Mouse (Mus musculus) embryonic fibroblast, embryonic 13.5 days (primary cell): ENCODE measurements around the gene Pik3r2. TPM values are rescaled to one million over a fixed set of nuclear protein-coding genes. Genes with fewer than 3 reads are reported as not detected.

ENCODE experiments used
- H3K27ac ChIP-seq: 2 replicates; pipeline ENCODE4 v1.5.1; 2012; ENCODE audit warnings: low read length, control low read depth, inconsistent platforms; ENCODE audit not compliant: insufficient read depth
- H3K4me1 ChIP-seq: 2 replicates; pipeline ENCODE4 v1.6.1; 2011; ENCODE audit warnings: low read length; ENCODE audit not compliant: control insufficient read depth, insufficient read depth
- H3K4me3 ChIP-seq: 2 replicates; pipeline ENCODE4 v1.5.1; 2011; ENCODE audit warnings: mild to moderate bottlenecking, control low read depth, low read length; ENCODE audit not compliant: insufficient read depth
- CTCF ChIP-seq: IDR thresholded peaks from 2 replicates; pipeline ENCODE4 v1.5.1; 2011; ENCODE audit warnings: mild to moderate bottlenecking, control low read depth, low read length, moderate library complexity, borderline replicate concordance; ENCODE audit not compliant: insufficient read depth
- POLR2A ChIP-seq: IDR thresholded peaks from 2 replicates; pipeline ENCODE4 v1.6.1; 2011; ENCODE audit warnings: low read depth, mild to moderate bottlenecking, control low read depth, low read length, moderate library complexity
- polyA plus RNA-seq: library from polyadenylated mRNA; stranded (reverse); fragments of >200 nt; gene quantifications from 2 replicates; pipeline ENCODE4 v1.2.4, GENCODE M21; 2011; ENCODE audit warnings: low read depth; ENCODE audit not compliant: missing spikeins, insufficient read length

Gene Pik3r2
- polyA plus RNA-seq, 1 experiment = 43.5 TPM

GRCm38 (mm10) chr8:70760775-70761406 is 15.6 kb downstream of the Pik3r2 start, which contains the start of gene Mpv17l2:
Gene Mpv17l2, minus strand, starts transcription at chr8:70760946.
- TF ChIP-seq CTCF = no peak
- TF ChIP-seq POLR2A = peak; percentile 81
- Histone ChIP-seq H3K4me1 (peaks cover 3% of the 10 kb centered on the region; the same call in 1 of the 2 replicates), H3K4me3 (peak within 1 kb of the TSS; percentile 79), H3K27ac (peak within 1 kb of the TSS; percentile 48; the same call in 1 of the 2 replicates)

GRCm38 (mm10) chr8:70760350-70760749 is 16.2 kb downstream of the Pik3r2 start:
- no peak overlapping the region for H3K27ac ChIP-seq
- peak overlapping the region; percentile 79 for H3K4me3 ChIP-seq
- peaks cover 3% of the 10 kb centered on the region; the same call in 1 of the 2 replicates for H3K4me1 ChIP-seq
- no peak for TF ChIP-seq POLR2A
- TF ChIP-seq CTCF = no peak

GRCm38 (mm10) chr8:70758616-70759561 is 17.6 kb downstream of the Pik3r2 start:
- H3K27ac ChIP-seq = no peak overlapping the region
- peak; percentile 32; the same call in 1 of the 2 replicates for TF ChIP-seq POLR2A
- TF ChIP-seq CTCF = no peak
- H3K4me3 ChIP-seq = no peak overlapping the region
- H3K4me1 ChIP-seq = peaks cover 3% of the 10 kb centered on the region; the same call in 1 of the 2 replicates

GRCm38 (mm10) chr8:70758308-70758615 is 18.3 kb downstream of the Pik3r2 start:
- H3K4me1 ChIP-seq = peaks cover 3% of the 10 kb centered on the region
- H3K4me3 ChIP-seq = no peak overlapping the region
- TF ChIP-seq POLR2A = no peak
- TF ChIP-seq CTCF = no peak
- H3K27ac ChIP-seq = no peak overlapping the region

GRCm38 (mm10) chr8:70757523-70758307 is 18.8 kb downstream of the Pik3r2 start:
- TF ChIP-seq CTCF = peak; percentile 67
- no peak for TF ChIP-seq POLR2A
- H3K27ac ChIP-seq = no peak overlapping the region
- H3K4me3 ChIP-seq = no peak overlapping the region
- peaks cover 3% of the 10 kb centered on the region for H3K4me1 ChIP-seq

GRCm38 (mm10) chr8:70756476-70757040 is 20.0 kb downstream of the Pik3r2 start:
- Histone ChIP-seq H3K4me1 (peaks cover 7% of the 10 kb centered on the region), H3K4me3 (no peak overlapping the region), H3K27ac (no peak overlapping the region)
- TF ChIP-seq CTCF = no peak
- peak; percentile 18; the same call in 1 of the 2 replicates for TF ChIP-seq POLR2A

- no peak for TF ChIP-seq CTCF
- TF ChIP-seq POLR2A = no peak
- peaks cover 7% of the 10 kb centered on the region for H3K4me1 ChIP-seq
- H3K4me3 ChIP-seq = no peak overlapping the region
- no peak overlapping the region for H3K27ac ChIP-seq
Observed at GRCm38 (mm10) chr8:70755661-70756475, 20.6 kb downstream of the Pik3r2 start.

- peaks cover 7% of the 10 kb centered on the region for H3K4me1 ChIP-seq
- no peak overlapping the region for H3K27ac ChIP-seq
- peak overlapping the region; percentile 55 for H3K4me3 ChIP-seq
- TF ChIP-seq POLR2A (no peak; the same call in 1 of the 2 replicates), CTCF (no peak)
Observed at GRCm38 (mm10) chr8:70754871-70755660, 21.4 kb downstream of the Pik3r2 start.
